Mouse (Mus musculus) stomach, embryonic 16.5 days (tissue): Measurements from ENCODE around the gene Sv2c. TPM values are rescaled to one million over a fixed set of nuclear protein-coding genes. Genes with fewer than 3 reads are reported as not detected.

Source experiments
- ATAC-seq: fragments of 200-750 bp; cut with Nextera tagmentation; 2 replicates; pipeline ENCODE4 v1.8.0; 2017; ENCODE audit warnings: moderate number of reproducible peaks, moderate TSS enrichment; ENCODE audit not compliant: insufficient read depth, low FRiP score
- H3K27ac ChIP-seq: fragments of 300-500 bp; sonication (generic); 2 replicates; pipeline ENCODE4 v1.5.1; 2014; ENCODE audit warnings: low read length
- H3K27me3 ChIP-seq: fragments of 300-500 bp; sonication (generic); 2 replicates; pipeline ENCODE4 v1.6.1; 2014; ENCODE audit warnings: low read length, control low read depth, mixed read lengths; ENCODE audit not compliant: control insufficient read depth, insufficient read depth
- H3K36me3 ChIP-seq: fragments of 300-500 bp; sonication (generic); 2 replicates; pipeline ENCODE4 v1.6.1; 2014; ENCODE audit warnings: low read length; ENCODE audit not compliant: control insufficient read depth, insufficient read depth
- H3K4me1 ChIP-seq: fragments of 300-500 bp; sonication (generic); 2 replicates; pipeline ENCODE4 v1.6.1; 2014; ENCODE audit warnings: low read length, control low read depth, mixed read lengths; ENCODE audit not compliant: control insufficient read depth, insufficient read depth
- H3K4me2 ChIP-seq: fragments of 300-500 bp; sonication (generic); 2 replicates; pipeline ENCODE4 v1.6.1; 2014; ENCODE audit warnings: low read depth, low read length, mixed read lengths
- H3K4me3 ChIP-seq: fragments of 300-500 bp; sonication (generic); replicated peaks from 2 replicates; pipeline ENCODE4 v1.5.1; 2014; ENCODE audit warnings: mild to moderate bottlenecking, low read length
- H3K9ac ChIP-seq: fragments of 300-500 bp; sonication (generic); 2 replicates; pipeline ENCODE4 v1.6.1; 2014; ENCODE audit warnings: low read length
- H3K9me3 ChIP-seq: fragments of 300-500 bp; sonication (generic); replicated peaks from 2 replicates; pipeline ENCODE4 v1.6.1; 2016; ENCODE audit warnings: low read length, control low read depth; ENCODE audit not compliant: control insufficient read depth
- WGBS: fragments of 180-500 bp; shearing (Covaris S2); extraction: QIAGEN DNeasy Blood & Tissue Kit; methylation state at CpG from one replicate; pipeline ENCODE4 v1.1.7; 2014; 5-methylcytosine and 5-hydroxymethylcytosine counted together
- polyA plus RNA-seq: library from polyadenylated mRNA; unstranded; fragments of >200 nt; fragmentation: Nextera tagmentation; extraction: Ambion mirVana; gene quantifications from 2 replicates; pipeline ENCODE4 v1.2.1, GENCODE M21; 2015

Gene Sv2c
- polyA plus RNA-seq, 1 experiment from 2014 or later: 2.3 TPM

DNA sequence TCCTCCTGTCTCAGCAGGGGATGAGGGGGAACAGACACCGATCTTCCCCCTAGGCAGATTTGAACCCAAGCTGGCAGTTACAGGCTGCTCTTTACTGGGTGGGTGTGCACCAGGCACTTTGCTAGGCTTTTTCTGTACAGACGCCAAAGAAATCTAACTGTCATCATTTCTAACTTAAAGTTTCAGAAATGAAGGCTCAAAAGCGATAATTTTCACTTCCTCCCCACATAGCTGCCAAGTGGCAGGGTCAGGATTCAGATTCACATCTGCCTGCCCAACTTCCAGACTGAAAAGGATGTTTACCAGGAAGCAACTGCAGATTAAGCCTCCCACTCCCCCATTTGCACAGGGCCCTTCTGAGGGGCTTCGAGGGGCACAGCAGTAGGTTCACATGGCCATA, 183.0 kb downstream of the Sv2c start:
- H3K27ac ChIP-seq: no peak overlapping the region
- no peak for ATAC-seq

DNA sequence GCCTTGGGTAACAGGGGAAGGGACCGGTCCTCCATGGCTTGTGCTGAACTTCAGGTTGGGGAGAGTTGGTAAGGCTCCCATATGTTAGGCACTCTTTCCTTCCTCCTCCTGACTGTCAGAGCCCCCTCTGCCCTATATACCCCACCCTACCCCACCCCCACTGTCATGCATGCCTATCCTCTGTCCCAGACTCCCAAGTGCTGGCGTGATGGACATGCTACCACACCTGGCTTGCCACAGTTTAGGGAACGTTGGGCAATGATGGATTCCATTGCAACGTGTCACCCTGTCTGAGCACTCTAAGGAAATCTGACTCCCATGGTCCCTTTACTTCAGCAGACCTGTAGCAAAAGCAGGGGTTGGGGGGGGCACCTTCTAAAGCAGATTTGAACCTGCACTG, 183.6 kb downstream of the Sv2c start:
- Histone ChIP-seq H3K4me2 (no peak overlapping the region), H3K27ac (no peak overlapping the region), H3K9me3 (no peaks in the 10 kb centered on the region), H3K27me3 (no peaks in the 10 kb centered on the region), H3K4me1 (peaks cover 6% of the 10 kb centered on the region; the same call in 1 of the 2 replicates), H3K9ac (no peak overlapping the region), H3K36me3 (no peaks in the 10 kb centered on the region), H3K4me3 (no peak overlapping the region)
- 77% methylated on average over 4 of the region's 4 CpGs for WGBS
- no peak for ATAC-seq

More for the DNA sequence above, 183.0 kb downstream of the Sv2c start:
- H3K4me1 ChIP-seq: peaks cover 6% of the 10 kb centered on the region; the same call in 1 of the 2 replicates
- 68% methylated on average over 4 of the region's 4 CpGs for WGBS
- H3K36me3 ChIP-seq: no peaks in the 10 kb centered on the region
- H3K4me3 ChIP-seq: no peak overlapping the region
- no peak overlapping the region for H3K9ac ChIP-seq
- no peaks in the 10 kb centered on the region for H3K27me3 ChIP-seq
- H3K4me2 ChIP-seq: no peak overlapping the region
- H3K9me3 ChIP-seq: no peaks in the 10 kb centered on the region

GRCm38 (mm10) chr13:95948394-95948793, 184.0 kb downstream of the Sv2c start:
- Histone ChIP-seq H3K27me3 (no peaks in the 10 kb centered on the region), H3K9ac (no peak overlapping the region), H3K4me1 (peaks cover 6% of the 10 kb centered on the region; the same call in 1 of the 2 replicates), H3K4me2 (no peak overlapping the region), H3K36me3 (no peaks in the 10 kb centered on the region), H3K4me3 (no peak overlapping the region), H3K27ac (no peak overlapping the region), H3K9me3 (no peaks in the 10 kb centered on the region)
- ATAC-seq: no peak; the same call in 1 of the 2 replicates
- 79% methylated on average over 4 of the region's 4 CpGs for WGBS

DNA sequence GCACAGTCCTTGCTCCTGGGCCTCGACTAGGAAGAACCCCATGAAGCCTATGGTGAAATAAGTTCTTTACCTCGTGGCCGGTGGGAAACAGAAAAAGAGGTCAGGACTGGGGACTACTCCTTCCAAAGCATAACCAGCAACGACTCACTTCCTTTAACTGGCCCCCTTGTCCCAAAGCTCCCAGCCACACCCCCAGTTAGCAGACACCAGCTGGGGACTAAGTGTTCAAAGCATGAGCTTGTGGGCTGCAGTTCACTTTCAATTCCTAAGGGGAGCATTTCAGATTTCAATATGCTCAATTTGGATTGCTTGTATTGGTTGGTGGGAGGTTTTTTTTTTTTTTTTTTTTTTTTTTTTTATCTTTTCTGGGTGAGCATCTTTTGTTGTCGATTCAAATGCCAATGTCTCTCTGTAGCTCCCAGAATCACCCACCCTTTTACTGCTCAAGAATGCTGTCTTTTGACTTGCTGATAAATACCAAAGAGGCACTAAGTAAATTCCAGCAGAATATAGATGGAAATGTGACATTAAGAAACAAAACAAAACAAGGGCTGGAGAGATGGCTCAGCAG, 186.4 kb downstream of the Sv2c start:
- no peaks in the 10 kb centered on the region for H3K9me3 ChIP-seq
- 58% methylated on average over 5 of the region's 5 CpGs for WGBS
- no peak for ATAC-seq
- no peak overlapping the region for H3K4me3 ChIP-seq
- H3K27me3 ChIP-seq: no peaks in the 10 kb centered on the region
- H3K9ac ChIP-seq: no peak overlapping the region
- no peak overlapping the region for H3K4me2 ChIP-seq
- H3K27ac ChIP-seq: no peak overlapping the region
- peaks cover 6% of the 10 kb centered on the region; the same call in 1 of the 2 replicates for H3K4me1 ChIP-seq
- H3K36me3 ChIP-seq: no peaks in the 10 kb centered on the region

- Histone ChIP-seq H3K9me3 (no peaks in the 10 kb centered on the region), H3K27ac (no peak overlapping the region), H3K9ac (no peak overlapping the region), H3K4me3 (no peak overlapping the region), H3K27me3 (no peaks in the 10 kb centered on the region), H3K4me2 (no peak overlapping the region), H3K36me3 (no peaks in the 10 kb centered on the region), H3K4me1 (no peaks in the 10 kb centered on the region)
- ATAC-seq: no peak
- WGBS: 85% methylated on average over 6 of the region's 6 CpGs
These were observed 187.8 kb downstream of the Sv2c start for GRCm38 (mm10) chr13:95944621-95945020.

GRCm38 (mm10) chr13:95943919-95944318, 188.5 kb downstream of the Sv2c start:
- H3K9me3 ChIP-seq: no peaks in the 10 kb centered on the region
- no peaks in the 10 kb centered on the region for H3K36me3 ChIP-seq
- ATAC-seq: no peak
- H3K4me1 ChIP-seq: no peaks in the 10 kb centered on the region
- no peak overlapping the region for H3K9ac ChIP-seq
- 78% methylated on average over 3 of the region's 3 CpGs for WGBS
- H3K27me3 ChIP-seq: no peaks in the 10 kb centered on the region
- no peak overlapping the region for H3K27ac ChIP-seq
- H3K4me2 ChIP-seq: no peak overlapping the region
- no peak overlapping the region for H3K4me3 ChIP-seq

DNA sequence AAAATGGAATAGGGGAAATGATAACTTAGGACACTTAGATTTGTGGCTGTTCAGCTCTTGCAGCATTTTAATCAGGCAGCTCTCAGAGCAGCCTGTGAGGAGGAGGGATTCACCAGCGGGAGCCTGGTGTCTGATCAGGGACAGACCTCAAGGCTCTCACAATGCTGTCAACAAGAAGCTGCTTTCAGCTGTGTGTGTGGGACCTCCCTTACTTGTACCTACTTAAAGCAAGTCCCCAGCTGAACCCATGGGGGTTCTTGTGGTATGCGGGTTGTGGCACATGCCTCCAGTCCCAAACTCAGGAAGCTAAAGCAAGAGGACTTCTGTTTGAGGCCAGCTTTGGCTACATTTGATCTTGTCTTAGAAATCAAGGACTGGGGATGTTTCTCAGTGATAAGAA, 189.8 kb downstream of the Sv2c start:
- H3K36me3 ChIP-seq: no peaks in the 10 kb centered on the region
- H3K27ac ChIP-seq: no peak overlapping the region
- no peak overlapping the region for H3K4me3 ChIP-seq
- H3K9ac ChIP-seq: no peak overlapping the region
- no peaks in the 10 kb centered on the region for H3K27me3 ChIP-seq
- ATAC-seq: no peak
- no peak overlapping the region for H3K4me2 ChIP-seq
- H3K4me1 ChIP-seq: no peaks in the 10 kb centered on the region
- WGBS: 68% methylated on average over 2 of the region's 2 CpGs
- H3K9me3 ChIP-seq: no peaks in the 10 kb centered on the region

- H3K27me3 ChIP-seq: no peaks in the 10 kb centered on the region
- 80% methylated on average over 4 of the region's 4 CpGs for WGBS
These were observed 190.5 kb downstream of the Sv2c start for GRCm38 (mm10) chr13:95941861-95942260.

DNA sequence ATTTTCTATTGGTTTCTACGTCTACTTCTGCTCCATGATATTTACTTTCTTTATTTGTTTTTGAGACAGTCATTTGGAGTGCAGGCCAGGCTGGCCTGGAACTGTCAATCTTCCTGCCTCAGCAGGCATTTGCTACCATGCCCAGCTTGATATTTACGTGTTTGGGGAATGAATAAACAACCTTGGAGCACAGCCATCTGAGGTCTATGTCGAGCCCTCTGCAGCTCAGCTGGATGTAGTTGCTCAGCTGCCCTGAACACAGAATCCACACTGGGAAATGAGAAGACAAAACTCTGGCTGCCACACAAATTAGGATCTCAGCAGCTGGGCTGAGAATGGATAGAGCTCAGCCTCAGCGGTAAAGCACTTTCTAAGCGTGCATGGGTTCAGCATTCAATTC, 191.6 kb downstream of the Sv2c start:
- Histone ChIP-seq H3K9ac (no peak overlapping the region), H3K36me3 (no peaks in the 10 kb centered on the region), H3K4me1 (no peaks in the 10 kb centered on the region), H3K4me3 (no peak overlapping the region), H3K4me2 (no peak overlapping the region), H3K27ac (no peak overlapping the region), H3K27me3 (no peaks in the 10 kb centered on the region), H3K9me3 (no peaks in the 10 kb centered on the region)
- no peak for ATAC-seq
- 51% methylated on average over 5 of the region's 5 CpGs for WGBS

More at GRCm38 (mm10) chr13:95941861-95942260, 190.5 kb downstream of the Sv2c start:
- no peak overlapping the region for H3K27ac ChIP-seq
- no peaks in the 10 kb centered on the region for H3K4me1 ChIP-seq
- no peak for ATAC-seq
- H3K36me3 ChIP-seq: no peaks in the 10 kb centered on the region
- no peak overlapping the region for H3K9ac ChIP-seq
- no peaks in the 10 kb centered on the region for H3K9me3 ChIP-seq
- no peak overlapping the region for H3K4me3 ChIP-seq
- H3K4me2 ChIP-seq: no peak overlapping the region
